Mouse (Mus musculus) embryonic fibroblast, embryonic 13.5 days (primary cell): ENCODE results near the gene Ube2j2. TPM values are rescaled to one million over a fixed set of nuclear protein-coding genes. Genes with fewer than 3 reads are reported as not detected.

ENCODE experiments used
- H3K27ac ChIP-seq: 2 replicates; pipeline ENCODE4 v1.5.1; 2012; ENCODE audit warnings: low read length, control low read depth, inconsistent platforms; ENCODE audit not compliant: insufficient read depth
- H3K4me1 ChIP-seq: 2 replicates; pipeline ENCODE4 v1.6.1; 2011; ENCODE audit warnings: low read length; ENCODE audit not compliant: control insufficient read depth, insufficient read depth
- H3K4me3 ChIP-seq: 2 replicates; pipeline ENCODE4 v1.5.1; 2011; ENCODE audit warnings: mild to moderate bottlenecking, control low read depth, low read length; ENCODE audit not compliant: insufficient read depth
- CTCF ChIP-seq: IDR thresholded peaks from 2 replicates; pipeline ENCODE4 v1.5.1; 2011; ENCODE audit warnings: mild to moderate bottlenecking, control low read depth, low read length, moderate library complexity, borderline replicate concordance; ENCODE audit not compliant: insufficient read depth
- POLR2A ChIP-seq: IDR thresholded peaks from 2 replicates; pipeline ENCODE4 v1.6.1; 2011; ENCODE audit warnings: low read depth, mild to moderate bottlenecking, control low read depth, low read length, moderate library complexity
- polyA plus RNA-seq: library from polyadenylated mRNA; stranded (reverse); fragments of >200 nt; gene quantifications from 2 replicates; pipeline ENCODE4 v1.2.4, GENCODE M21; 2011; ENCODE audit warnings: low read depth; ENCODE audit not compliant: missing spikeins, insufficient read length

The Ube2j2 gene
- polyA plus RNA-seq, 1 experiment: 96.0 TPM

- no peak overlapping the region for H3K4me3 ChIP-seq
- no peak overlapping the region for H3K27ac ChIP-seq
- TF ChIP-seq POLR2A: no peak
- TF ChIP-seq CTCF: peak; percentile 80; the same call in 1 of the 2 replicates
- peaks cover 4% of the 10 kb centered on the region; the same call in 1 of the 2 replicates for H3K4me1 ChIP-seq
Measured at GRCm38 (mm10) chr4:155959275-155959674, 15.6 kb downstream of the Ube2j2 start.

DNA sequence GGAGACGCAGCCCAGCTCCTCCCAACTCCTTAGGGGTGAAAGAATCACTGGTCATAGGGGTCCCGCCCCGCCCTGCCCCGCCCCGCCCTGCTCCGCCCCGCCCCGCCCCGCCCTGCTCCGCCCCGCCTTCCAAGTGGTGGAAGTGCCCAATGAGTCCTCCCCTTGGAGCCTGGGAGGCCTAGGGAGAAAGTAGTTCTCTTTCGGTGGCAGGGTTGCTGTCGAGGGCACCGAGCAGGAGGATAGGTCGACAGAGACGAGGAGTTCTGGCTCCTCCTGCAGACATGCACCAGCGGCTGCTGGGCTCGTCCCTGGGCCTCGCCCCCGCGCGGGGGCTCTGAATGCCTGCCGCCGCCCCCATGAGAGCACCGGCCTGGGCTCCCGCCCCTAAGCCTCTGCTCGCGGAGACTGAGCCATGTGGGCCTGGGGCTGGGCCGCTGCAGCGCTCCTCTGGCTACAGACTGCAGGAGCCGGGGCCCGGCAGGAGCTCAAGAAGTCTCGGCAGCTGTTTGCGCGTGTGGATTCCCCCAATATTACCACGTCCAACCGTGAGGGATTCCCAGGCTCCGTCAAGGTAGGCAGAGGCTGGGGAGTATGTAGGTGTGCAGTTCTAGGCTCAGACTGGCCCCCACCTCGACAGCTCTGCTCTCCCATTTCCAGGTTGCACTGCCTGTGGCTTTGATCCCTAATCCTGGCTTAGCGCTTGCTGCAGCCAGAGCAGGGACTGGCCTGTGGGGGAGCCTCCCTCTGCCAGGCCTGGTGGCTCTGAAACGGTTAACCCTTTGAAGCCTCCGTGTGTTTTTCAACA, 18.7 kb downstream of the Ube2j2 start, which contains the start of gene C1qtnf12:
Gene C1qtnf12, plus strand, starts transcription at position 152 of the 805 bp plus-strand sequence.
- Histone ChIP-seq H3K4me3 (peak within 1 kb of the TSS; percentile 46), H3K4me1 (peaks cover 4% of the 10 kb centered on the region; the same call in 1 of the 2 replicates), H3K27ac (0 out of 2 replicates have a peak within 1 kb of the TSS, but pooled peaks have one; percentile 13)
- TF ChIP-seq POLR2A (peak; percentile 92), CTCF (no peak)

DNA sequence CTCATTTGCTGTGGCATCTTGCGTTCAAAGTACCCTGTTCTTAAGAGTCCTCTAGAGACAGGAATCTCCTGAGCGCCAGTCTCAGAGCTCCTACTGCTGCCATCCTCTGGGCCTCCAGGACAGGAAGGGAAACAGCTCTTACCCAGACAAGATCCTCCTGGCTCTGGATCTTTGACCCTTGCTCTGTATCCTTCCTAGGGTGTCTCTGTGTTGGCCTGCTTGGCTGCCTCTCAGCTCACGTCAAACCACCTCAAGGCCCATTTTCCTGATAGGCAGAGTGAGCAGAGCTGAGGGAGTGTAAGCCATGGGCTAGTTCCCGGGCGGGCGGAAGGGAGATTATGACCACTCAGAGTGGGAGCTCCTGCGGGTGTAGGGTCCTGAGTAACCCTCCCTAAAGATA, 19.5 kb downstream of the Ube2j2 start:
- H3K4me1 ChIP-seq: peaks cover 4% of the 10 kb centered on the region; the same call in 1 of the 2 replicates
- H3K4me3 ChIP-seq: peak overlapping the region; percentile 46
- no peak overlapping the region for H3K27ac ChIP-seq
- TF ChIP-seq CTCF (no peak), POLR2A (no peak)

DNA sequence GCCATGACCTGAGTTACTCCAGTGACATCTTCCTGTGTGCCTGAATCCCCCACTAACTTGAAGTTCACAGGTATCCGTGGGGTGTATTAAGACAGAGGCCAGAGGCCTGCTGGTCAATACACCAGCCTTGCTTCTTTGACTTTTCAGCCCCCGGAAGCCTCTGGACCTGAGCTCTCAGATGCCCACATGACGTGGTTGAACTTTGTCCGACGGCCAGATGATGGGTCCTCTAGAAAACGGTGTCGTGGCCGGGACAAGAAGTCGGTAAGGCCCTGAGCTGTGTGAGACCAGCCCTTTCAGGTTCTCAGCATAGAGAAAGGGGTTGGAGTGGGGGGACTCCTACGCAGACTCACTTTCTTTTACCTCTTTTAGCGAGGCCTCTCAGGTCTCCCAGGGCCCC, 20.8 kb downstream of the Ube2j2 start:
- Histone ChIP-seq H3K27ac (no peak overlapping the region), H3K4me1 (peaks cover 4% of the 10 kb centered on the region; the same call in 1 of the 2 replicates), H3K4me3 (no peak overlapping the region)
- TF ChIP-seq CTCF (no peak), POLR2A (no peak)

DNA sequence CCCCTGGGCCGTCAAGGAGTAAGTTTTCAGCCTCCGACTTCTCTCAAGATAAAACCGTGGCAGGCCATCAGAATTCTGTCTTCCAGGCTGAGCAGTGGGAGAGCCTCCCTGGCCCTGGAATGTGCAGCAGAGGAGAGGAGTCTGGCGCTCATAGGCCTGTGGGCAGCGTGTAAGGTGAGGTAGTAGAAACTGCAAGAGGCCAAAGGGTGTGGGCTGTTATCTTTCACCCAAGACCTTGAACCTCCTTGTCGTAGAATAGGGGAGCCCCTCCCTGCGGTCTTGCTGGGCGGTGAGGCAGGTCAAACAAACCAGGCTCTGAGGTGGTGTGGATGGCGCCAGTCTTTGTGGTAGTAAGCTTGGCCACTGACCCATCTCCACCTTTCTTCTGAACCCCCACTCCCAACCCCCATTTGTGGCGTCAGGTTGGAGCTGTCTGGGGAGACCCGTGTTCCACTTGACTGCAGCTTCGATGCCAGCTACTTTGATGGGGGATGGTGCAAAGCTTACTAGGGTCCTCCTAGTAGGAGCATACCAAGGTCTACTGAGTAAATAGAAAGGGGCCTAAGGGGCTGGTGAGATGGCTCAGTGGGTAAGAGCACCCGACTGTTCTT, 25.5 kb downstream of the Ube2j2 start:
- Histone ChIP-seq H3K4me3 (no peak overlapping the region), H3K27ac (no peak overlapping the region), H3K4me1 (no peaks in the 10 kb centered on the region)
- TF ChIP-seq CTCF (no peak), POLR2A (no peak)

- Histone ChIP-seq H3K4me3 (no peak overlapping the region), H3K27ac (no peak overlapping the region), H3K4me1 (no peaks in the 10 kb centered on the region)
- TF ChIP-seq CTCF (no peak), POLR2A (no peak)
Measured at GRCm38 (mm10) chr4:155970286-155970685, 26.7 kb downstream of the Ube2j2 start.

GRCm38 (mm10) chr4:155972651-155973050, 29.0 kb downstream of the Ube2j2 start:
- Histone ChIP-seq H3K4me3 (no peak overlapping the region), H3K4me1 (no peaks in the 10 kb centered on the region), H3K27ac (no peak overlapping the region)
- TF ChIP-seq CTCF (no peak), POLR2A (no peak)

- no peak overlapping the region for H3K4me3 ChIP-seq
- TF ChIP-seq POLR2A (no peak), CTCF (no peak)
- no peak overlapping the region for H3K27ac ChIP-seq
- no peaks in the 10 kb centered on the region for H3K4me1 ChIP-seq
Measured at GRCm38 (mm10) chr4:155973239-155973638, 29.6 kb downstream of the Ube2j2 start.

DNA sequence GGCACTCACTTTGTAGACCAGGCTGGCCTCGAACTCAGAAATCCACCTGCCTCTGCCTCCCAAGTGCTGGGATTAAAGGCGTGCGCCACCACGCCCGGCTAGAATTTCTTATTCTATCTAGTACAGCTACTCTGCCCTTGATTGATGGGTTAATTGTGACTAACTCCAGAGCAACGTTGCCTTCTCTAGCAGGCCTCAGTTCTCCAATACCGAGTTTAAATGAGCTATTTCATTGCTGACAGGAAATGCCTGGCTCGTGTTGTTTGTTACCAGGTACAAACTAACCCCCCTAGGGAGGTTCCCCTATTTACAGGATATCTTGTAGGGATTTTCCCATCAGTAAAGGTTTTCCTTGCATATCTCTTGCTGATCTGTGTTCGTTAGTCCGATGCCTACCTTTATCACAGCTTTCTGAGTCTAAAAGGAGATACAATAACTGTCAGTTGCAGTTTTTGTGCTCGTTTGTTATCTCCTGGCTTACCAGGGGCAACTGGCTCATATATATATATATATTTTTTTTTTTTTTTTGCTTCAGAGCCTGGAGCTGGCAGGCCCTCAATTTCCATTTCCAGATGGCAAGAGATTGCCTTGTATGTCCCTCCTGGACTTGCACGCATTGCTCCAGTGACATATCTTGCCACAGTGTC, 37.9 kb downstream of the Ube2j2 start:
- Histone ChIP-seq H3K4me1 (no peaks in the 10 kb centered on the region), H3K4me3 (no peak overlapping the region), H3K27ac (no peak overlapping the region)
- TF ChIP-seq CTCF: no peak
- TF ChIP-seq POLR2A: no peak

- TF ChIP-seq CTCF: no peak
- no peak for TF ChIP-seq POLR2A
- Histone ChIP-seq H3K27ac (no peak overlapping the region), H3K4me3 (no peak overlapping the region), H3K4me1 (no peaks in the 10 kb centered on the region)
Measured at GRCm38 (mm10) chr4:155983788-155984187, 40.2 kb downstream of the Ube2j2 start.
